Mouse (Mus musculus) left cerebral cortex, postnatal 4 days (tissue): ENCODE measurements around the gene Ankrd54. TPM values are rescaled to one million over a fixed set of nuclear protein-coding genes. Genes with fewer than 3 reads are reported as not detected.

Source experiments
- DNase-seq: peaks from one replicate; pipeline ENCODE4 v3.0.0-alpha.2; 2022
- intact Hi-C: fragments of 180-260 bp; cut with DNase I; formaldehyde crosslinking; loops from one replicate; pipeline ENCODE4 v1.15.1; 2025
- total RNA-seq, 2 experiments: library from RNA; stranded (reverse); gene quantifications; 2 replicates each; pipeline ENCODE4 v1.2.3; 2021

Ankrd54 gene
- 10 to 100 TPM; 25.5 to 27.2 TPM for total RNA-seq

DNA sequence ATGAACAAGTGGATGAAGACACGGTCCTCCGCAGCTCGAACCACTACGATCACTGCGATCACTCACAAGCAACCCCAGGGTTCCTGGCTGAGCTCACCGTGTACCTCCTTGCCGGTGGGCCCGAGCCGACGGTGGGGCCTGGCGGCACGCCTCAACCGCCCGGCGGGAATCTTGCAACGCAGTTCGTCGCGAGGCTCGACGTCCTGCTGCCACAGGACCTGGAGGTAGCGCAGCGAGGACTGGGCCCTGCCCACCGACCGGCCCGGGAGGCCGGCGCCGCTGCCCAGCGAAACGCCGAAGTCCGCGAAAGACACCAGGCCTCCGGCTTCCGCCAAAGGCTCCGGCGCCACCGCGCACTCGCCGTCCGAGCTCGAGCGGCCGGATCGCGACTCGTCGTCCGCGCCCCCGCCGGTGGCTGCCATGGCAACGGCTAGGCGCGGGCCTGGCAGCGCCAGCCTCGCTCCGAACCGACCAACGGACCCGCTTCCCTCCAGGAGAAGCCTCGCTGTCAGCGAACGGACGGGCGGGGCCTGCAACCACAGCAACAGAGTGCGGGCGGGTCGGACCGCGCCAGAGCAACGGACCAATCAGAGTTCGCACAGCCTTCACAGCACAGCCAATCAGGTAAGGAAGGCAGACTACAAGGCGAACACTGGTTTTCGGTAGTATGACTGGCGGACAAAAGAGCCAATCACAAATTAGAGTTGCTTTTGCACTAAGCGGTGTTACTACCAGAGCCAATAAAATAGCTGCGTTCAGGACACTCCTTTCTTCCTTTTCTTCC is at the start of gene Ankrd54:
Gene Ankrd54, minus strand, starts transcription at position 518 of the 784 bp plus-strand sequence.
- DNase-seq = peak; percentile 98
- intact Hi-C loops = no loop called here

DNA sequence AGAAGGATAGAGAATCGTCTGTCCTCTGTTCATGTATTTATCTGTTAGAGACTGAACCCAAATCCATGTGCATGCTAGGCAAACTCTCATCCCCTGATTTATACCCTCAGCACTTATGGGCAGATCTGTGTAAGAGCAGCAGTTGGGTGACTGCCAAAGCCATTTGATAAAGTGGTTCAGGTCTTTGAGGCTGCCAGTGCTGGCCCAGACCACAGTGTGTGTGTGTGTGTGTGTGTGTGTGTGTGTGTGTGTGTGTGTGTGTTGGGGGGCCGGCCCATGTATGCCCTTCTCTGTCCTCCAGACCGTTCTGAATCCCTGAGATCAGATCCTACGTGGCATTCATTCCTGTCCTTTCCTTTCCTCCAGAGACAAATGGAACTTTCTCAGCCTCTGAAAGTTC is 49.1 kb upstream of the Ankrd54 start:
- intact Hi-C loops = no loop called here
- DNase-seq = no peak

DNA sequence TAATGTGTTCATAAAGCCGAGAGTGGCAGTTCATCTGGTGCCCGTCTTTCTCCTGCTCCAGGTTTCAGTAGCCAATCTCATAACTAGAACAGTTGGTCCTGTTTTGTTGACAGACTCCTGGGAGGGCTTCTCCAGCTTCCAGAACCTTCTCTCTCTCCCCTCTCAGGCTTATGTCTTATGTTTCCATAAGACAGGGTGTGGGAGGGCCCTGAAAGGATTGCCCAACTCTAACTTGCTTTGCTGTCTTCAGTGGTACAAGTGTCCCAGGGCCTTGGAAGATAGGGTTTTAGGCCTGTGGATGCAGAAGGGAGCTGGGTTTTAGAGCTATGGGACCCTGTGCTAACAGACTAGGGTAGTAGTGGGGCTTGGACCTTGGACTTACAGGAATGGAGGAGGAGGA is 47.8 kb upstream of the Ankrd54 start:
- no peak for DNase-seq
- intact Hi-C loops = no loop called here

DNA sequence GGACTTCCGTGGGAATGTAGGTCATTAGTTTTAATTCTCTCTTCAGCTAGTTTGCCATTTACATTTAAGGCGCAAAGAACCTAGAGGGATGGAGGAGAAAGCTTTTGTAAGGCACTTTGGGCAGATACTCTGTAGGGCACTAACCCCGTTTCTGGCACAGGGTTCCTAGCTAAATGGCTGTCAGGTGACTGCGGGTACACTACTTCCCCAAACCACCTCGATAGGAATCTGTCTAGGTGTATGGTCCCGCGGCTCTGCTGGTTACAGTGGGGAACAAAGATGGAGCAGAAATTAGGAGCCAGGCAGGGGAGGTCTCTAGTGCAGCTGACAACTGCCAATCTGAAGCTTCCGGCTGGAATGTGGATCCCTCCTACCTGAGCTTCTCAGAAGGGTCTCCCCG is 47.3 kb upstream of the Ankrd54 start:
- intact Hi-C loops = no loop called here
- no peak for DNase-seq

DNA sequence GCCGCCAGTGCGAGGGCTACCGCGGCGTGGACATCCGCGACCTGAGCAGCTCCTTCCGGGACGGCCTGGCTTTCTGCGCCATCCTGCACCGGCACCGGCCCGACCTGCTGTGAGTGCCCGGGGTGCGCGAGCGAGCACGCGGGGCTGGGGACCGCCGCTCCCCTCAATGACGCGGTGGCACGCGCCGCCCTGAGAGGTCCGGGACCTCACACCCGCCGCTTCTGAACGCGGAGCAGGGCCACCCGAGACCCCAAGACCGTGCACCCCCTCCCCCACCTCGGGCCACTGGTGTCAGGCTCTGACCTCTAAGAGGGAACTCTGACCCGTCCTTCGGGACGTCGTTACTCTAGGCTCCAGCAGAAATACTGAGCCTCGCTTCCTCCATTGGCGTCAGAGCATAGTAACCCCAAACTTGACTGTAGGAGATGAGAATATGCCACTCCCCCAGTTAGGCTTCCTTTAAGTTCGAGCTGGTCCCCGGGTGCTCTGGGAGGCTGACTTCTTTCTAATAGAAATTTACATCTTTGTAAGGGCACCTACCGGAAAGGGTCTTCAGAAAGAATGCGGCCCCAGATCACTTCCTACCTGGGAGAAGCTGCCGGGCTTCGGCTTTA is 46.7 kb upstream of the Ankrd54 start:
- intact Hi-C loops = no loop called here
- DNase-seq = peak; percentile 28

DNA sequence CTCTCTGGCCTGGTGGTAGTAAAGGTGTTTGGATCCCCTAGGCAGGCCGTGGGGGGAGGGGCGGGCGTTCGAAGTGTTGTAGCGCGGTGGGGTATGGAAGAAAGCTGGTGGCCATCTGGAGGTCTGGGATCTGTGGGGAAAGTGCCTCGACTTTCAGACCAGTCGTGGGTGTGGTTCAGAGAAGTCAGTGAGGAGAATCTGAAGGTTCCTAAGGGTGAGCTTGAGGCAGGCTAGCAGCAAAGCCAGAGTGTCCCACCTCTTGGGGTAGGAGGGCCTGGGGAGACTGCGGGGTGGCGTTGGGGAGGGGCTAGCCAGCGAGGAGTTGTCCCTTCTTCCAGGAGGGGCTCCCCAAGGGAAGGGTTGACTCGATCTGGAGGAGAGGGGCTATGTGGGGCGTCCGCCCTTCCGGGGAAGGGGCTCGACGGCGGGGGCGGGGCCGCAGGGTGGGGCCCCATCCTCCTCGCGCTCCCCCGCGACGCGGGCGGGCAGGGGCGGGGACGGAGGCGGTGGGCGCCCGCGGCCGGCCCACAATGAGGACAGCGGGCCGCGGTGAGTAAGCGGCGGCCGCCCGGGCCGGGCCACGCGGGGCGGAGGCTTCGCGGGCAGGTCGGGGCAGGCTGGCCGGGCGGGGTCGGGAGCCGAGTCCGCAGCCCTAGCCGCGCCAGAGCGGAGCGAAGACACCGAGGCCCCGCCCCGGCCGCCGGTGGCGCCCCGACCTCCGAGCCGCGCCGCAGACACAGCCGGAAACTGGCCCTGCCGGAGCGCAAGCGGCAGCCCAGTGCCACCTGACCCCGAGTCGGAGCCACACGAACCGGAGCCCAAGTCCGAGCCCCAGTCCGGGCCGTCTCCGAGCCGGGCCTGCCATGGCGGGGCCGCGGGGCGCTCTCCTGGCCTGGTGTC is 46.0 kb upstream of the Ankrd54 start, which contains the start of gene Micall1:
Gene Micall1, plus strand, starts transcription at position 478 of the 900 bp plus-strand sequence.
- intact Hi-C loops = no loop called here
- DNase-seq = peak; percentile 65

DNA sequence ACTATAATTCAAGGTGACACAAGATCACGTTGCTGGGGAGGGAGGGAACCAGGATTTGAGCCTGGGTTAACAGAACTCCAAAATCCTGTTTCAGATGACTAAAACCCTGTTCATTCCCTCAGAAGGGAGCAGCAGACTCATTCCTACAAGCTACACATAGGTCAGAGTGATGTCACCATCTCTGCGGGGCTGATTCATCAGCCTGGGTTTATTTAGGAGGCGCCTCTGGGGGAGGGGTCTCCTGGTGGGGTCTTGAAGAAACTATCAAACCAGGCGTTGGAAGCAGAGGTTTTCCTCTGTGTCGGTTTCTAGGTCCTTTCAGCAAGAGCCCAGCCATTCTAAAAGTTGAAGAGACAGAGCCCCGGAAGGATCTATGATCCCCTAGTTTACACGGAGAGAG is 45.3 kb upstream of the Ankrd54 start:
- no peak for DNase-seq
- intact Hi-C loops = no loop called here

DNA sequence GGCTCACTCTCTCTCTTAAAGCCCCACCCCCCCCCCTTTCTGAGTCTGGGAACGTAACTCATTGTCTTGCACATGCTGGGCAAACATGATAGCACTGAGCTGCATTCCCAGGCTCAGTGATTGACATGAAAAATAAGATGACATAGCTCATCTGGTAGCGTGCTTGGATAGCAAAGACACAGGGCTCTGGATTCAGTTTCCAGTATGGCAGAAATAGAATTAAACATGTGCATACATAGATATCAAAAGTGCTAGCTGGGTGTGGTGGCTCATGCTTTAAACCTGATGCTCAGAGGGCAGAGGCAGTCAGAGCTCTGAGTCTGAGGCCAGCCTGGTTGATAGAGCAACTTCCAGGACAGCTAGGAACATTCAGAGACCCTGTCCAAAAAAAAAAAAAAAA is 43.1 kb upstream of the Ankrd54 start:
- DNase-seq = no peak
- intact Hi-C loops = no loop called here

DNA sequence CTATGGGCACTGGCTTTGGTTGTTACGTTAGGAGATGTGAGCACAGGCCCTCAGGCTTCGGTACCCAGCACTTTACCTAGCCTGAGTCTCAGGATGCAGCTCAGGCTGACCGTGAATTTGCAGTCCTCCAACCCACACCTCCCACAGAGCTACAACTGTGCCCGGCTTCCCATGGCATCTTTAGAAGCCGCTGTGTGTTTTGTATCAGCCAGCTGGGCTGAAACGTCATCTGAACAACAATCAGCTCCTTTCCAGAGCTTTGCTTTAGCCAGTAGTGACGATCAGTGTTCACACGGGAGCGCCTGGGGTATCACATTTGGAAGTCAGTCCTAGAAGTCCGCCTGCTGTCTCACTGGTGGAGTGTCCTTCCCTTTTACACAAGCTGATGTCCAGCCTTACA is 40.6 kb upstream of the Ankrd54 start:
- intact Hi-C loops = no loop called here
- DNase-seq = no peak

DNA sequence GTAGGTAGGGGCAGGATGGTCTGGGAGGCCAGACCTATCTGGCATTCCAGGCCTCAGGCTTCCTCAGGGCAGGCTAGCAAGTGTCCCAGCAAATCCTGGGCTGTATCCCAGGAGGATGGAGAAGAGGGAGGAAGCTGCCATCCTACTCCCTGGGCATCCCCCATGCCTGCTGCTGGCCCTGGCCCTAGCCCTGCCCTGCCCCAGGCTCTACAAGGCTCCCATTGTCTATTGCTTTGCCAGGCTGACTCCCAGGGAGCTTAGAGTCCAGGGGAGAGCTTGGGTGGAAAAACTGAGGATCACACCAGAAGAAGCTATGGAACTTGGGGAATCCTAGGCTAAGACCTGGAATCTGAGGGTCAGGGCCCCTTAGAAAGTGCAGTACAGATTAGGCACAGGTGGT is 38.8 kb upstream of the Ankrd54 start:
- intact Hi-C loops = no loop called here
- no peak for DNase-seq

DNA sequence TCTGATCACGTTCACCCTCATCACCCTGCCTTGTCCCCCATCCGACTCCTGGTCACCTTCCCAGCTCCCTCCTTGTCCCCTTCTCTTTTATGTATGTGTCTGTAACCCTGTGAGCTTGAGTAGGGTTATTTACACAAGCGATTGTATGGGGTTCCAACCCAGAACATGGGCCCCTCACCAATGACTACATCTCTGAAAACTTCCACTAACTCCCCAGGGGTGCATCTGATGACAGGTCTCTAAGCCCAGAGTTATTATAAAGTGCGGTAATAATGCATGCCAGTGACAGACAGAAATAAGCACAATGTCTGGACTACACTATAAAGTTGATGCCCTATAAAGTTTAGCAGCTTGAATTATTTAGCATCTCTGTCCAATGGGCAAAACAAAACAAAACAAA is 37.7 kb upstream of the Ankrd54 start:
- intact Hi-C loops = no loop called here
- no peak for DNase-seq

DNA sequence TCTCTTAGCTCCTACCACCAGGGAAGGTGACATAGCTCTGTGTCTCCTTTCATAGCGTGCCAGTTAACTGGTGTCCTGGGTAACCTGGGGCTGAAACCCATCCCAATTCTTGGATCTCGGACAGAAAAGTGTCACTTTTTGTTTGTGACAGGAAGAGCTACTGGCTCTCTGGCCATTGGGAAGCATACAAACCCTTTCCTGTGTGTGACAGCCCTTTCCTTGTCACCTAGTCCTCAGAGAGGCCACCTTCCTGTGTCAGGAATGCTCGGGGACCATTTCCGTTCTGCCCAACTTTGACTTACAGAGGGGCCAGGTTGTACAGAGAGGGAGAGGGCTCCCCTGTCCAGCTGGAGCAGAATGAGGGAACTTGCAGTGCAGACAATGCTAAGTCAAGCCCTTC is 36.8 kb upstream of the Ankrd54 start:
- intact Hi-C loops = no loop called here
- no peak for DNase-seq

DNA sequence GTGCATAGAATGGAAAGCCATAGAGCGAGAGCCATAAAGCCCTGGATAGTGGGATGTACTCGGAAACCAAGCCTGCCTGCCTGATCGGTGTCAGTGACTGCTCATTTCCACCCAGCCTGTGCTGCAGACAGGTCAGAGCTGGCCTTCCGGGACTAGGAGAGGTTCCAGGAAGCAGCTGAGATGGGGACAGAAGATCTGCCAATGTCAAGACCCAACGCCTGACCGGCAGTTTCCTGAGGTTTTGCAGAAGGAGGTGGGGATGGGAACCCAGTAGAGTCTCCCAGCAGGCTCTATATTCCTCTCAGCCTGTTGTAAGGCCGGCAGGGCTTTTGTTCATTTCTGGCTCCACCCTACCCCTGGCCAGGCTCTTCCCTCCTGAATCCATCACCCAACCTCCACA is 36.2 kb upstream of the Ankrd54 start:
- no peak for DNase-seq
- intact Hi-C loops = no loop called here

DNA sequence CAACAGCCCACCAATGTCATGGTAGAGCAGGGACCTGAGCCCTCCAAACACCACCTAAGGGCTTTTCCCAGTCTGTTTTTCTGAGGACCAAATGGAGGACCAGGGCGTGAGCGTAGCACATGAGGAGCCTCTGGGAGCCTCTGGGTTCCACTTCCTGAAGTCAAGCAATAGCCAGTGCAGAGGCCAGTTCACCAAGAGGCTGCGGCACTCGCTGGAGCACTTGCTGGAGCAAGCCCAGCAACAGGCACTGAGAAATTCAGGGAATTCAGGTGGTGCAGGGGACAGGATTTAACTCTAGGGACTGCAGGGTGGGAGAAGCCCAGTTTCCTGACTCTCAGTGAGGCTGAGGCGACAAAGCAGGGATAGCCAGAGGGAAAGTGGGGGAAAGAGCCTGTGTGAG is 35.5 kb upstream of the Ankrd54 start:
- intact Hi-C loops = no loop called here
- no peak for DNase-seq

DNA sequence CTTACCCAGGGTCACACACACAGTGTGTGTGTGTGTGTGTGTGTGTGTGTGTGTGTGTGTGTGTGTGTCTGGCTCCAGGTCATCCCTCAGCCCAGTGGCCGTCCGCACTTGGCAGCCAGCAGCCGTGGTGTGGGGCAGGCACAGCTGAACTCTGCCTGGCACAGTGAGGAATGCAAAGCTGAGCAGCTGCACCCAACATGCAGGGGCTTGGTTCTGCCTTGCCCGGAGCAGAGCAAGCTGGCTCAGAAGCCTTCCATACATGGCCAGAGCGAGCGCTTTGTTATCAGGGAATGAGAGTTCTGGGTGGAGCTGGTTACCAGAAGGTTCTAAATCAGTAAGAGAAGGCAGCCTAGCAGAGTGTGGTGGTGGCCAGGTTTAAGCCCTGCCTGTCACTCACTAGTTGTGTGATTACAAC is 34.9 kb upstream of the Ankrd54 start:
- intact Hi-C loops = no loop called here

DNA sequence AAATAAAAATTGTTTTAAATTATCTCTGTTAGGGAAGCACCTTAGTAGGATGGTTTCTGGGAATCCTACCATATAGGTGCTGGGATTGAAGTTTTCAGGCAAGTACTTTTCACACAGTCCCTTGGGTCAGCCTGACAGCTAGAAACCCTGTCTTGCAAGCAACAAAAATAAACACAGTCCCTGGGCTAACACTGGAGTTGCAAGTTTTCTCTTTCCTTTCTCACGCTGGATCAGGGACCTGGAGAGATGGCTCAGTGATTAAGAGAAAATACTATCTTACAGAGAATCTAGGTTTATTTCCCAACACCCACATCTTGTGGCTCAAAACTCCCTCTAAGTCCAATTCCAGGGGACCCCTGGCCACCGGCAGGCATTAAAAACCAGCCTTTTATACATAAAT is 34.4 kb upstream of the Ankrd54 start:
- no peak for DNase-seq
- intact Hi-C loops = no loop called here

More for the DNA sequence above, 34.9 kb upstream of the Ankrd54 start:
- peak; percentile 82 for DNase-seq

DNA sequence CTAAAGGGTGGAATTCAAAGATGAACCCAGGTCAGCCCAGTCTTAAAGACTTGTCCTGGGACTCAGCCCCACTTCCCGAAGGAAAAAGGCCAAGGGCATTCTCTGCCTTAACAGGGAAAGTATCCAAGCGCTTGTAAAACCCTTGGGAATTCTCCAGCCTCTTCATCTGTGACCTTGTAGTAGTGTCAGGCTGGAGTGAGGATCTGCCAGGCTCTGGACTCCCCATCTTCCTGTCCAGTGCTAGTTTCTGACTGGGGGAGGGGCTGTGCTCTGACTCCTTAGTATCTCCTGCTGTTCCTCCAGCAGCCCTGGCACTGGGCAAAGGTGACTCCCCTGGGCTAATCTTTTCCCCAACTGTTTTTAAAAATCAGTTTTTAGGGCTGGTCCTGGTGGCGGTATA is 33.9 kb upstream of the Ankrd54 start:
- no peak for DNase-seq
- intact Hi-C loops = no loop called here

DNA sequence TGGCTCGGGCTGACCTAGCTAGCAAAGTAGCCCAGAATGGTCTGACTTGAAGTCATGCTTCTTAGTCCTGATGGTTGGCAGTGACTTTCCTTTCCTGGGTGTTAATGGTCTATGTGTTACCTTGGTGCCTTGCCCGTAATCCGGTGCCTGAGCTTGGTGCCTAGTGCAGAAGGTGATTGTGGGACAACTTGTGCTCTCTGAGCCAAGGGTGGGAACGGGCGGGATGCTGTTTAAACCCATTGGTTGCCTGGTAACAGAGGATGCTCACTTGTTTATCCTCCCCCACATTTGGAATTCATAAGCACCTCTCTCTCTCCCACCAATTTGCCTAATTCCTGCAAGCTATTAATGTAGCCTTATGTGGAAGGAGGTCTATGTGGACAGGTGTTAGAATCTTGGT is 32.8 kb upstream of the Ankrd54 start:
- intact Hi-C loops = no loop called here
- no peak for DNase-seq

DNA sequence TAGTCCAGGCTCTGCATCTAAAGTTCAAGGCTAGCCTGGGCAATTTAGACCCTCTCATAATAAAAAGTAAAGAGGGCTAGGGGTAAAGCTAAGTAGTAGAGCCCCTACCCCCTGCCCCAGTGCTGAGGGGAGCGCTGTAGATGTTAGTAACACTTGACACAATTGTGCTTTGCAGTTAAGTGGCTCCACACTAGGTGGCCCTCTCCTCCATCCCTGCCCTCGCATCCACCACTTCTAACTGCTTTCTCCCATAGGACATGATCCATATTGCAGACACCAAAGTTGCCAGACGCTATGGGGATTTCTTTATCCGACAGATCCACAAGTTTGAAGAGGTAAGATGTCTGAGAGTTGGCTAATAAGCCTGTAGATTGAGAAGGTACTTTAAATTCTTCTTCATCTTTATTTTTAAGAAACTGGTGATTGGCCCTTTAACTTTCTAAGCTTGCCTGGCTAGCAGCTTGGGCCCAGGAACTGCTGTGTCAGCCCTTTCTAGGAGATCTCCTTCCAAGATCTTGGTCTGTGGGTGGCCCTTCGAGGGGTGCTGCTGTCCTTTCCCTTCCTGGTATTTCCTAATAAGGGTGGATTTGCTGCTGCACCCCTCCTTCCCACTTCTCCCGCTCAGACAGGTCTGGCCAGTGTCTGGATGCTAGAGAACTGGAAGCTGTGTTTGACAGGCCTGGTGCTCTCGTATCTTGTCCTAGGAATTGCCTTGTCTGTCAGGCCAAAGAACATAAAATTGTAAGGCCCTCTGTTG is 30.6 kb upstream of the Ankrd54 start:
- DNase-seq = no peak
- intact Hi-C loops = no loop called here

DNA sequence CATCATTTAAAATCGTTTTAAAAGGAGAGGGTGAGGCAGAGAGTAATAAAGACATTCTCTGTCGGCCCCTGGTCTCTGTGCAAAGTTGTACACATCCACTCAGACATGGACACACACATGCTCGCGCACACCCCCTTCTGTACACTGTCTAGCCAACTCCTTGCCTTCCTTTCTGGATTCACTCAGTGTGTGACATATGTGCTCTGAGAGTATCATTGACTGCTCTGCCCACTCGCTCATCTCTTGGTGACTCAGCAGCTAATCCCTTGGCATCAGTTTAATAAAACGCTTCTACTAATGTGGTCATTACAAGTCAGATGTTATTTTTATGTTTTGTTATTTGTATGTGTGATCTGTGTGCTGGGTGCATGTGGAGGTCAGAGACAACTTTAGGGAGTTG is 29.6 kb upstream of the Ankrd54 start:
- no peak for DNase-seq
- intact Hi-C loops = no loop called here

DNA sequence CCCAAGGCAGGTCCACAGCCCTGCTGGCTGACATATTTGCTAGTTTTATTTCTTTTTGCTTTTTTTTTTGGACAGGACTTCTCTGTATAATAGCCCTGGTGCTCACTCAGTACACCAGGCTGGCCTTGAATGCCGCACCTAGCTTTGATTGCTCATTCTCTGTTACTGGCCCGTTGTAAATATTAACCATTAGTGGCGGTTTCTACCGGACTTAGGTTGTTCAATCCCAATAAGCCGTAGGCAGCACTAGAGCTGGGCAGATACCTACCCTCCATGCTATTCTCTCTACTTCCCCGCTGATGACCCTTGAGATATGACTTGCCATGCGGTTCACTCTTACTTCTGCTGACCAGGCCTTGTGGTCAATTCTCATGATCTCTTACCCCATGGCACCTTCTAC is 16.9 kb upstream of the Ankrd54 start:
- intact Hi-C loops = no loop called here
- DNase-seq = no peak
